Mouse (Mus musculus): ENCODE data around the gene Sfmbt2.

Gene Sfmbt2

GRCm38 (mm10) chr2:10569392-10569791, 199.1 kb downstream of the Sfmbt2 start:
- no peak for DNase-seq

GRCm38 (mm10) chr2:10572311-10572710, 202.0 kb downstream of the Sfmbt2 start:
- no peak for DNase-seq

GRCm38 (mm10) chr2:10575962-10576740, 205.8 kb downstream of the Sfmbt2 start:
- no peak for DNase-seq

GRCm38 (mm10) chr2:10582673-10583072, 212.4 kb downstream of the Sfmbt2 start:
- DNase-seq = no peak

GRCm38 (mm10) chr2:10583103-10583502, 212.8 kb downstream of the Sfmbt2 start:
- DNase-seq = no peak

GRCm38 (mm10) chr2:10591310-10591709, 221.0 kb downstream of the Sfmbt2 start:
- DNase-seq = no peak

- DNase-seq = no peak
These were observed 245.2 kb downstream of the Sfmbt2 start for GRCm38 (mm10) chr2:10615500-10615899.
